Mouse (Mus musculus): ENCODE measurements around the gene Sirt1.
A peak's percentile ranks its signal among the peaks of the same experiment; 100 is the strongest.

The Sirt1 gene

GRCm38 (mm10) chr10:63337326-63337725 lies 44.2 kb downstream of the Sirt1 start:
- DNase-seq (ENCODE audit: extremely low read depth, insufficient read length, low spot score): no peak

GRCm38 (mm10) chr10:63336901-63337300 lies 44.6 kb downstream of the Sirt1 start:
- DNase-seq (ENCODE audit: extremely low read depth, insufficient read length, low spot score): no peak

GRCm38 (mm10) chr10:63327091-63327490 lies 54.4 kb downstream of the Sirt1 start:
- no peak for DNase-seq (ENCODE audit: extremely low read depth, insufficient read length, low spot score)

GRCm38 (mm10) chr10:63313726-63314125 lies 67.8 kb downstream of the Sirt1 start:
- DNase-seq (ENCODE audit: extremely low read depth, insufficient read length, low spot score): no peak

- DNase-seq (ENCODE audit: extremely low read depth, insufficient read length, low spot score): peak; percentile 51
Measured at GRCm38 (mm10) chr10:63308582-63309366, 72.7 kb downstream of the Sirt1 start.

- no peak for DNase-seq (ENCODE audit: extremely low read depth, insufficient read length, low spot score)
Measured at GRCm38 (mm10) chr10:63302356-63302755, 79.1 kb downstream of the Sirt1 start.

- DNase-seq (ENCODE audit: extremely low read depth, insufficient read length, low spot score): no peak
Measured at GRCm38 (mm10) chr10:63282846-63283245, 98.7 kb downstream of the Sirt1 start.

- no peak for DNase-seq (ENCODE audit: extremely low read depth, insufficient read length, low spot score)
Measured at GRCm38 (mm10) chr10:63282417-63282816, 99.1 kb downstream of the Sirt1 start.

- no peak for DNase-seq (ENCODE audit: extremely low read depth, insufficient read length, low spot score)
Measured at GRCm38 (mm10) chr10:63279851-63280250, 101.7 kb downstream of the Sirt1 start.

- DNase-seq (ENCODE audit: extremely low read depth, insufficient read length, low spot score): no peak
Measured at GRCm38 (mm10) chr10:63277010-63277409, 104.5 kb downstream of the Sirt1 start.

- no peak for DNase-seq (ENCODE audit: extremely low read depth, insufficient read length, low spot score)
Measured at GRCm38 (mm10) chr10:63272868-63273267, 108.6 kb downstream of the Sirt1 start.

GRCm38 (mm10) chr10:63272401-63272800 lies 109.1 kb downstream of the Sirt1 start:
- DNase-seq (ENCODE audit: extremely low read depth, insufficient read length, low spot score): no peak

All from 3134 (cell line).